Mouse (Mus musculus) limb, embryonic 11.5 days (tissue): Measurements from ENCODE around the gene Olfr657. TPM values are rescaled to one million over a fixed set of nuclear protein-coding genes. Genes with fewer than 3 reads are reported as not detected.

Source experiments
- ATAC-seq: fragments of 200-750 bp; cut with Nextera tagmentation; 2 replicates; pipeline ENCODE4 v1.8.0; 2017; ENCODE audit warnings: low read depth; ENCODE audit not compliant: insufficient number of reproducible peaks, low FRiP score, low TSS enrichment
- DNase-seq: peaks from one replicate; pipeline ENCODE4 v3.0.0-alpha.2; 2015; ENCODE audit warnings: low spot score
- H3K27ac ChIP-seq: fragments of 300-500 bp; sonication (generic); replicated peaks from 2 replicates; pipeline ENCODE4 v1.5.1; 2014; ENCODE audit warnings: low read depth, mild to moderate bottlenecking, low read length
- H3K27me3 ChIP-seq: fragments of 300-500 bp; sonication (generic); 2 replicates; pipeline ENCODE4 v1.6.1; 2014; ENCODE audit warnings: mild to moderate bottlenecking, low read length, mixed read lengths; ENCODE audit not compliant: control insufficient read depth, insufficient read depth
- H3K36me3 ChIP-seq: fragments of 300-500 bp; sonication (generic); 2 replicates; pipeline ENCODE4 v1.6.1; 2014; ENCODE audit warnings: mild to moderate bottlenecking, low read length, moderate library complexity, mixed read lengths; ENCODE audit not compliant: control insufficient read depth, insufficient read depth
- H3K4me1 ChIP-seq: fragments of 300-500 bp; sonication (generic); 2 replicates; pipeline ENCODE4 v1.6.1; 2014; ENCODE audit warnings: low read length, mixed read lengths; ENCODE audit not compliant: control insufficient read depth, insufficient read depth
- H3K4me2 ChIP-seq: fragments of 300-500 bp; sonication (generic); 2 replicates; pipeline ENCODE4 v1.6.1; 2014; ENCODE audit warnings: low read depth, mild to moderate bottlenecking, moderate library complexity; ENCODE audit not compliant: severe bottlenecking
- H3K4me3 ChIP-seq: fragments of 300-500 bp; sonication (generic); 2 replicates; pipeline ENCODE4 v1.5.1; 2014; ENCODE audit warnings: low read depth, low read length
- H3K9ac ChIP-seq: fragments of 300-500 bp; sonication (generic); 2 replicates; pipeline ENCODE4 v1.6.1; 2014; ENCODE audit warnings: mild to moderate bottlenecking, low read length
- H3K9me3 ChIP-seq: fragments of 300-500 bp; sonication (generic); 2 replicates; pipeline ENCODE4 v1.6.1; 2016; ENCODE audit warnings: low read length; ENCODE audit not compliant: control insufficient read depth
- WGBS: fragments of 180-500 bp; shearing (Covaris S2); extraction: QIAGEN DNeasy Blood & Tissue Kit; methylation state at CpG from one replicate; pipeline ENCODE4 v1.1.7; 2014; 5-methylcytosine and 5-hydroxymethylcytosine counted together
- polyA plus RNA-seq: library from polyadenylated mRNA; unstranded; fragments of >200 nt; fragmentation: Nextera tagmentation; extraction: Ambion mirVana; gene quantifications from 2 replicates; pipeline ENCODE4 v1.2.1, GENCODE M21; 2014

Olfr657 gene
- polyA plus RNA-seq, 1 experiment from 2014 or later = not detected

DNA sequence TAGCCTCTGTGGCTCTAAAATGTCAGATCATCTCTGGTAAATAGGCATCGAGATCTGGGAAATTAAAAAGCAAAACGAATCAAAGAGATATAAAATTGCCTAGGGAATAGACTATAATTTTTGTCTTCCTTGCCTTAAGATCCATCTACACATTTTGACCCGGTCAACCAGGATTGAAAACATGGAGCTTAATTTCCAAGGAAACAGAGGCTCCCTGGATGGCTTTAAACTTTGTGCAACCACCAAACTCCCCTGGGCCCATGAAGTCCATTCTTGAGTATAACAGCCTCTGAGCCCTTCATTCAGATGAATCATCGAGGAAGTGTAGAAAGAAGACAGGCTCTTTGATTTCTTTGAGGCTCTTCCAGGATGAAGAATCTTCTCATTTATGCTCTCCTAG, 10.9 kb upstream of the Olfr657 start, which contains the start of gene Olfr656:
Olfr656 (plus strand) TSS at position 301 of the 400 bp plus-strand sequence.
- no peak within 1 kb of the TSS for H3K4me3 ChIP-seq
- no peaks in the 10 kb centered on the region for H3K4me1 ChIP-seq
- H3K36me3 ChIP-seq = no peaks in the 10 kb centered on the region
- no peaks in the 10 kb centered on the region for H3K9me3 ChIP-seq
- H3K27ac ChIP-seq = no peak within 1 kb of the TSS
- H3K9ac ChIP-seq = no peak within 1 kb of the TSS
- no peak within 1 kb of the TSS for H3K4me2 ChIP-seq
- H3K27me3 ChIP-seq = no peaks in the 10 kb centered on the region
- WGBS = 84% methylated on average over 4 of the region's 4 CpGs
- no peak for DNase-seq
- no peak for ATAC-seq

DNA sequence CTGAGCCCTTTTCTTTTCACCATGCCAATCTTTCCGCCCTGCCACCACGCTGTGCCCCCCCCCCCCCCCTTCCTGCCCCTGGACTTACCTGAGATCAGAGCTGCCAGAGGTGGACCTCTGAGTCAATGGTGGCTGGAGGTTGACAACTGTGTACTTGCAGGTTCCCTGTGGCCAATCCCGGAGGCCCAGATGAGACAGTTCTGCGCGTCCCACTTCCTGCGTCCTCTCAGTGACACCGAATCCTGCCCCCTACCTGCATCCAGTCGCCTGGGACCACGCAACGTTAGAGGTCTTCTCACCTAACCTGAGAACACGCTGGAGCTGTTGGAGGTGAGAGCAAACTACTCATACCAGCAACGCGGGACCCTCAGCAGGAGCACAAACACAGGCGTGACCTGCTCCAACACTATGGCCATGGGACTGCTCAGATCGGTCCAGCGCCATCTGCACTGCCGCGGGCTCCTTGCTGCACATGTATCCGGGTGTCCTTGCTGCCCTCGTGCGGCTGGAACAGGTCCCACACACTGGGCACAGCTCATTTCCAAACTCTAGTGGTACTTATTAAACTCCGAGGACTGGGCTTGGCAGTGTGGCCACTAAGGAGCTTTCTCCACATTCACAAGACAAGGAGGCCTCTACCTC, 22.4 kb downstream of the Olfr657 start, which contains the start of gene Olfr658:
Olfr658 (minus strand) TSS at position 465 of the 642 bp plus-strand sequence.
- no peak within 1 kb of the TSS for H3K27ac ChIP-seq
- 27% methylated on average over 22 of the region's 22 CpGs for whole genome bisulfite sequencing
- no peak within 1 kb of the TSS for H3K4me3 ChIP-seq
- H3K36me3 ChIP-seq = no peaks in the 10 kb centered on the region
- no peaks in the 10 kb centered on the region for H3K9me3 ChIP-seq
- H3K4me1 ChIP-seq = no peaks in the 10 kb centered on the region
- no peak within 1 kb of the TSS for H3K9ac ChIP-seq
- ATAC-seq (peak; percentile 82), DNase-seq (peak; percentile 76)
- H3K27me3 ChIP-seq = no peaks in the 10 kb centered on the region
- H3K4me2 ChIP-seq = peak within 1 kb of the TSS; percentile 42

DNA sequence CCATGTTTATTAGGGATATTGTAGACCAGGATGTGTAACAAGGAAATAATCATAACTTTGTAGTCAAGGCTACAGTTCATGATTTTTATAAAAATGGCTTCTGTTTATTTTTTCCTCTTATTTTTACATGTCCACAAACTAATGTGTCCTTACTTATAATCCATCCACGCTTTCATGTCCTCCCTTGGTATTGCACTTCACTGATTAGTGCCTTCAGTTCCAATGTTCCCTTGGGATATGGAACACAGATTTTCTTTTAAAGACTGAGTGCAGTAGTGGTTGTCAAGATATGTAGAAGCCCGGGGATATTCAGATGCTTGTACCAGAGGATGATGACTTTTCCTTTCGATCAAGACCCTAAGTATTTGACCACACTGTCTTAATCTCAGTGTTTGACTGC, 41.9 kb downstream of the Olfr657 start, which contains the start of gene Olfr659:
Olfr659 (plus strand) TSS at position 301 of the 400 bp plus-strand sequence.
- 90% methylated on average over 3 of the region's 3 CpGs for WGBS
- Histone ChIP-seq H3K9me3 (no peaks in the 10 kb centered on the region), H3K4me2 (no peak within 1 kb of the TSS), H3K27me3 (no peaks in the 10 kb centered on the region), H3K4me3 (no peak within 1 kb of the TSS), H3K4me1 (no peaks in the 10 kb centered on the region), H3K9ac (no peak within 1 kb of the TSS), H3K27ac (no peak within 1 kb of the TSS), H3K36me3 (no peaks in the 10 kb centered on the region)
- DNase-seq = no peak
- no peak for ATAC-seq

DNA sequence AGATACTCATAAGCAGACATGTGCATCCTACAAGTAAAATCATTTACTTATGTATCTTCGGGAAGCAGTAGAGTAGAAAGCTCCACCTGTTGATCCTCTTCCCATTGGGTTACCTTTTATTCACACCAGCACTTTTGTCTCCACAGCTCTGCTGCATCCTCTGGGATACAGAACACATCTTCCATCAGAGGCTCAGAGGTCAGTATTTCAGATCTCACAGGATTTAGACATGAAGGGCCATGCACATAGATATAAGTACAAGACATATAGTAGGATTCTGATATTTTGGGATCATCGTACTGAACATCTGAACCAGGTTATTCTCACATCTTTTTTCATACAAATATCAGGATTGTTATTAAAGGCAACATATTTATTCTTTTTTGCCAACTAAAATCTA, 61.6 kb downstream of the Olfr657 start, which contains the start of gene Olfr661:
Olfr661 (plus strand) TSS at position 301 of the 400 bp plus-strand sequence.
- H3K4me1 ChIP-seq = no peaks in the 10 kb centered on the region
- H3K27ac ChIP-seq = no peak within 1 kb of the TSS
- no peaks in the 10 kb centered on the region for H3K9me3 ChIP-seq
- no peaks in the 10 kb centered on the region for H3K36me3 ChIP-seq
- H3K4me3 ChIP-seq = no peak within 1 kb of the TSS
- no peak within 1 kb of the TSS for H3K4me2 ChIP-seq
- no peaks in the 10 kb centered on the region for H3K27me3 ChIP-seq
- no peak for ATAC-seq
- H3K9ac ChIP-seq = no peak within 1 kb of the TSS
- DNase-seq = no peak
- WGBS = 93% methylated on average over 2 of the region's 2 CpGs

Other genes with a start within 250 kb of the Olfr657 start
- gene Trim30c, start 224.0 kb upstream of the Olfr657 start, polyA plus RNA-seq = not detected in 2 replicates
- gene Trim30a, start 159.6 kb upstream of the Olfr657 start, polyA plus RNA-seq = 0.51 and 0.61 TPM in 2 replicates
- gene Trim30d, start 116.9 kb upstream of the Olfr657 start, polyA plus RNA-seq = 0.08 TPM in 1 of 2 replicates, not detected in the other
- not detected in 2 replicates for gene Olfr651, start 74.7 kb upstream of the Olfr657 start, polyA plus RNA-seq
- gene Olfr652, start 63.9 kb upstream of the Olfr657 start, polyA plus RNA-seq = not detected in 2 replicates
- not detected in 2 replicates for gene Olfr653, start 47.5 kb upstream of the Olfr657 start, polyA plus RNA-seq
- gene Olfr654, start 37.8 kb upstream of the Olfr657 start, polyA plus RNA-seq = not detected in 2 replicates
- not detected in 2 replicates for gene Olfr655, start 23.0 kb upstream of the Olfr657 start, polyA plus RNA-seq
- gene Olfr656, start 10.8 kb upstream of the Olfr657 start, polyA plus RNA-seq = not detected in 2 replicates
- gene Olfr658, start 22.5 kb downstream of the Olfr657 start, polyA plus RNA-seq = not detected in 2 replicates
- not detected in 2 replicates for gene Olfr659, start 42.0 kb downstream of the Olfr657 start, polyA plus RNA-seq
- not detected in 2 replicates for gene Olfr661, start 61.7 kb downstream of the Olfr657 start, polyA plus RNA-seq
- not detected in 2 replicates for gene Usp17le, start 152.7 kb downstream of the Olfr657 start, polyA plus RNA-seq
- gene Usp17lb, start 217.8 kb downstream of the Olfr657 start, polyA plus RNA-seq = not detected in 2 replicates
- not detected in 2 replicates for gene Usp17la, start 232.2 kb downstream of the Olfr657 start, polyA plus RNA-seq